Mouse (Mus musculus): ENCODE measurements around the gene Slc22a23.
A peak's percentile ranks its signal among the peaks of the same experiment; 100 is the strongest.

Slc22a23 gene

GRCm38 (mm10) chr13:34266942-34267660, 77.9 kb downstream of the Slc22a23 start:
- no peak for DNase-seq

GRCm38 (mm10) chr13:34266067-34266466, 78.9 kb downstream of the Slc22a23 start:
- DNase-seq = no peak

- no peak for DNase-seq
Observed at GRCm38 (mm10) chr13:34265576-34265975, 79.4 kb downstream of the Slc22a23 start.

- DNase-seq = no peak
Observed at GRCm38 (mm10) chr13:34265022-34265565, 79.9 kb downstream of the Slc22a23 start.

- no peak for DNase-seq
Observed at GRCm38 (mm10) chr13:34264508-34264907, 80.5 kb downstream of the Slc22a23 start.

GRCm38 (mm10) chr13:34258765-34259164, 86.2 kb downstream of the Slc22a23 start:
- no peak for DNase-seq

GRCm38 (mm10) chr13:34257177-34257576, 87.8 kb downstream of the Slc22a23 start:
- DNase-seq = no peak

- DNase-seq = no peak
Observed at GRCm38 (mm10) chr13:34256676-34257075, 88.3 kb downstream of the Slc22a23 start.

- peak; percentile 28 to 31 for DNase-seq
Observed at GRCm38 (mm10) chr13:34255297-34255696, 89.7 kb downstream of the Slc22a23 start.

GRCm38 (mm10) chr13:34254691-34255090, 90.3 kb downstream of the Slc22a23 start:
- peak; percentile 72 to 79 for DNase-seq

- no peak for DNase-seq
Observed at GRCm38 (mm10) chr13:34253736-34254135, 91.2 kb downstream of the Slc22a23 start.

- no peak for DNase-seq
Observed at GRCm38 (mm10) chr13:34248941-34249920, 95.8 kb downstream of the Slc22a23 start.

- DNase-seq = no peak
Observed at GRCm38 (mm10) chr13:34248107-34248506, 96.9 kb downstream of the Slc22a23 start.

- no peak for DNase-seq
Observed at GRCm38 (mm10) chr13:34246821-34247220, 98.2 kb downstream of the Slc22a23 start.

GRCm38 (mm10) chr13:34245216-34245615, 99.8 kb downstream of the Slc22a23 start:
- no peak for DNase-seq

- DNase-seq = no peak
Observed at GRCm38 (mm10) chr13:34244186-34244585, 100.8 kb downstream of the Slc22a23 start.

GRCm38 (mm10) chr13:34242211-34242610, 102.8 kb downstream of the Slc22a23 start:
- DNase-seq = no peak

GRCm38 (mm10) chr13:34240087-34240428, 104.9 kb downstream of the Slc22a23 start:
- DNase-seq = no peak

- DNase-seq = no peak
Observed at GRCm38 (mm10) chr13:34239371-34240086, 105.5 kb downstream of the Slc22a23 start.

- DNase-seq = no peak
Observed at GRCm38 (mm10) chr13:34238646-34239290, 106.2 kb downstream of the Slc22a23 start.

GRCm38 (mm10) chr13:34235056-34235455, 109.9 kb downstream of the Slc22a23 start:
- DNase-seq = no peak

- no peak for DNase-seq
Observed at GRCm38 (mm10) chr13:34234439-34234838, 110.5 kb downstream of the Slc22a23 start.

Measured in B cell, adult 2 months (primary cell).